Mouse (Mus musculus) small intestine, adult 2 months (tissue): Measurements from ENCODE around the gene Bmp2k.

Experiments used
- CTCF ChIP-seq: fragments of 200-500 bp; IDR thresholded peaks from 2 replicates; pipeline ENCODE4 v1.5.1; 2012; ENCODE audit warnings: low read depth, mild to moderate bottlenecking, control low read depth, inconsistent platforms, low read length, moderate library complexity, mixed read lengths; ENCODE audit not compliant: insufficient replicate concordance, insufficient read length; ENCODE audit errors: extremely low read depth
- POLR2A ChIP-seq: fragments of 200-500 bp; IDR thresholded peaks from 2 replicates; pipeline ENCODE4 v1.6.1; 2012; ENCODE audit warnings: low read depth, mild to moderate bottlenecking, control low read depth, inconsistent platforms, low read length, moderate library complexity

DNA sequence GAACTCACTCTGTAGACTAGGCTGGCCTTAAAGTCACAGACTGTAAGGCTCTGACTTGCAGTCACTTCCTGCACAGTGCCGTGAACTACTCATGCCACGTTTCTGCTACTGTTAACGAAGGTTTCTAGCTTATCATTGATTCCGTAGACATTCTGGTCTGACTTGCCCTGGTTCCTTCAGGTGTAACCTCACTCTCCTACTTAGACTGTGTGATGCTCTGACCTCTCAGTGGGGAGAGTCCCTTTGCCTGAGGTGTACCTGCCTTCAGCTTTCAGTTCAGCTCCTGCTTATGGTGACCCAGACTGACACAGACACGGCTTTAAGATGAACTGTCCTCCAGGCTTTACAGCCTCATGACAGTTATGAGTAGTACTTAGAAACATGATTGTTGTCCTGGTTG is 56.7 kb downstream of the Bmp2k start:
- TF ChIP-seq CTCF (no peak), POLR2A (no peak)
